Mouse (Mus musculus): Measurements from ENCODE around the gene Pxk.

GRCm38 (mm10) chr14:8054310-8055102 is 43.5 kb upstream of the Pxk start:
- no peak for TF ChIP-seq GATA2 (IDR thresholded peaks at IDR 0.05; ENCODE audit: borderline replicate concordance, low read depth, low read length)
- no peak for TF ChIP-seq POLR2AphosphoS5 (IDR thresholded peaks at IDR 0.05; ENCODE audit: insufficient replicate concordance, low read depth, low read length)
- TF ChIP-seq CTCF (IDR thresholded peaks at IDR 0.05; ENCODE audit: low read depth, low read length), result no peak
- no peak for TF ChIP-seq GATA1 (IDR thresholded peaks at IDR 0.05; ENCODE audit: borderline replicate concordance, low read length)

Measured in G1E (cell line).